Mouse (Mus musculus) midbrain, embryonic 11.5 days (tissue): Measurements from ENCODE around the gene Fryl. TPM values are rescaled to one million over a fixed set of nuclear protein-coding genes. Genes with fewer than 3 reads are reported as not detected.

Experiments used
- ATAC-seq: fragments of 200-750 bp; cut with Nextera tagmentation; 2 replicates; pipeline ENCODE4 v1.8.0; 2017; ENCODE audit warnings: moderate TSS enrichment, moderate library complexity; ENCODE audit not compliant: low FRiP score
- DNase-seq: peaks from one replicate; pipeline ENCODE4 v3.0.0; 2015; ENCODE audit warnings: low spot score; ENCODE audit errors: missing footprints
- H3K27ac ChIP-seq: fragments of 300-500 bp; sonication (generic); 2 replicates; pipeline ENCODE4 v1.5.1; 2014; ENCODE audit warnings: low read depth, low read length
- H3K27me3 ChIP-seq: fragments of 300-500 bp; sonication (generic); 2 replicates; pipeline ENCODE4 v1.6.1; 2014; ENCODE audit warnings: mild to moderate bottlenecking, low read length, moderate library complexity, mixed read lengths; ENCODE audit not compliant: control insufficient read depth, insufficient read depth
- H3K36me3 ChIP-seq: fragments of 300-500 bp; sonication (generic); 2 replicates; pipeline ENCODE4 v1.6.1; 2014; ENCODE audit warnings: mild to moderate bottlenecking, low read length, moderate library complexity, mixed read lengths; ENCODE audit not compliant: control insufficient read depth, insufficient read depth
- H3K4me1 ChIP-seq: fragments of 300-500 bp; sonication (generic); 2 replicates; pipeline ENCODE4 v1.6.1; 2014; ENCODE audit warnings: low read length; ENCODE audit not compliant: control insufficient read depth, insufficient read depth
- H3K4me2 ChIP-seq: fragments of 300-500 bp; sonication (generic); 2 replicates; pipeline ENCODE4 v1.6.1; 2014; ENCODE audit warnings: mild to moderate bottlenecking, moderate library complexity
- H3K4me3 ChIP-seq: fragments of 300-500 bp; sonication (generic); 2 replicates; pipeline ENCODE4 v1.5.1; 2014; ENCODE audit warnings: low read depth, low read length
- H3K9ac ChIP-seq: fragments of 300-500 bp; sonication (generic); 2 replicates; pipeline ENCODE4 v1.6.1; 2014; ENCODE audit warnings: low read length
- H3K9me3 ChIP-seq: fragments of 300-500 bp; sonication (generic); 2 replicates; pipeline ENCODE4 v1.6.1; 2016; ENCODE audit warnings: low read length; ENCODE audit not compliant: control insufficient read depth
- WGBS: fragments of 180-500 bp; shearing (Covaris S2); extraction: QIAGEN DNeasy Blood & Tissue Kit; methylation state at CpG from one replicate; pipeline ENCODE4 v1.1.7; 2014; 5-methylcytosine and 5-hydroxymethylcytosine counted together
- polyA plus RNA-seq: library from polyadenylated mRNA; unstranded; fragments of >200 nt; fragmentation: Nextera tagmentation; extraction: Ambion mirVana; gene quantifications from 2 replicates; pipeline ENCODE4 v1.2.1, GENCODE M21; 2014

Fryl gene
- polyA plus RNA-seq, 1 experiment from 2014 or later = 39.0 TPM

DNA sequence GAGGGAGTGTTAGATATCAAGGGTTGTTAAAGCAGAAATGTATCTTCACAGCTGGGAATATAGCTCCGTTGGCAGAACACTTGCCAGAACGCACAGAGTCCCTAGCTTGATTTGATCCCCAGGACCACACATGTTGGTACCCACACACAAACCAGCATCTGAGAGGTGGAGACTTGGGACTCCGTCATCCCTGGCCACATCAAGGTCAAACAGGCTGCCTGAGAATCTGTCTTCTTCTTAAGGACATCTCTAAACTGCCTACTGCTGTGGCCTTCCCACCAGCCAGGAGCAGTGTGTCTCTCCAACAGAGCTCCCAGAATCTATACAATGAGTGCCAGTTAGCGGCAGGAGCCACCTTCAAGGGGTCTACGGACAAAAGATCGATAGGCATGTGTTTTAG lies 47.8 kb downstream of the Fryl start:
- H3K4me3 ChIP-seq = no peak overlapping the region
- H3K9me3 ChIP-seq = no peaks in the 10 kb centered on the region
- ATAC-seq (no peak), DNase-seq (no peak)
- 80% methylated on average over 6 of the region's 6 CpGs for WGBS
- H3K36me3 ChIP-seq = no peaks in the 10 kb centered on the region
- no peaks in the 10 kb centered on the region for H3K27me3 ChIP-seq
- no peaks in the 10 kb centered on the region; the same call in 1 of the 2 replicates for H3K4me1 ChIP-seq
- H3K9ac ChIP-seq = no peak overlapping the region
- H3K4me2 ChIP-seq = no peak overlapping the region
- H3K27ac ChIP-seq = no peak overlapping the region

DNA sequence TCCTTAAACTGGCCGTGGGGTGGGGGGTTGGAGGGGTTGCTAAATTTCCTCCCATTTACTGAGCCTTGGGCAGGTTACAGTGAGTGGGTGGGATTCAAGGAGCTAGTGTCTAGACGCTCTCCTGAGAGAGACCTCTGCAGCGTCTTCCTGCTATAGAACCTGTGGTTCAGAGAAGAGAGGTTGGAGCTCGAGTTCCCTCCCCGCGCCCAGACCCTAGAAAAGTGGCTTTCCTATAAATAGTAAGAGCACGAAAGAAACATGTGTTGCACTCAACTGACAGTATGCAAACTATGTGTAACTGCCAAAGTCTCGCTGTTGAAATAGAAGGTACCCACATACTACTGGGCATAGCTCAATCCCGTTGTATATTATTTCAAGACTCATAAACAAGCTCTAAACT lies 49.7 kb downstream of the Fryl start:
- WGBS = 89% methylated on average over 9 of the region's 9 CpGs
- no peak for DNase-seq
- H3K4me2 ChIP-seq = no peak overlapping the region
- no peaks in the 10 kb centered on the region; the same call in 1 of the 2 replicates for H3K4me1 ChIP-seq
- H3K9ac ChIP-seq = no peak overlapping the region
- ATAC-seq = no peak
- H3K4me3 ChIP-seq = no peak overlapping the region
- H3K27ac ChIP-seq = no peak overlapping the region
- H3K36me3 ChIP-seq = no peaks in the 10 kb centered on the region
- H3K27me3 ChIP-seq = no peaks in the 10 kb centered on the region
- no peaks in the 10 kb centered on the region for H3K9me3 ChIP-seq

DNA sequence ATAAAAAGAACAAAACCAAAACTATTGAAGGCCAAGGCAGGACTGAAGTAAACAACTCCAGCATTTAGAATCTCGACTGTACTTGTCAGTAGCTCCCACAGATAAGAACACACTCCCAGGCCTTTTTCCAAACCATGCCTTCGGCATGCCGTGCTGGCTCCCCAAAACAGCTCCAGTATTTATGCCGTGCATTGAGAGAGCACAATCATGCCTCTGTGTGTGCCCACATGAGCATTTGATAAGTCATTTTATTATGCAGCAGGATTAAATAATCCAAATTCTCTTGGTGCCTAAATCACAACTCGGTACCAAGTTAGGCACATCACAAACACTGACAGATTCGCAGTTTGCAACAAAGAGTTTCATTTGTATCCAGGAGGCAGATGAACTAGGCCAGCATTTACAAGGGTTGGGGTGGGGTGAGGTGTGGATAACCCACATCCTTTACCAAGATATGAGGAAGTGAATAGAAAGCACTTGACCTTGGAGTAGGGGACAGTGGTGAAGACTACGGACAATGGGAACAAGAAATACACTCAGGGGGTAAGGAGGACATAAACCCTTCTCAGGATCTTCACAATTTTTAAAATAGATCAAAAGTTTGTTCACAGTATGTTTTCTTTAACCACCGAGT lies 50.3 kb downstream of the Fryl start:
- Histone ChIP-seq H3K4me3 (no peak overlapping the region), H3K27ac (no peak overlapping the region), H3K36me3 (no peaks in the 10 kb centered on the region), H3K4me2 (no peak overlapping the region), H3K9ac (no peak overlapping the region), H3K9me3 (no peaks in the 10 kb centered on the region), H3K4me1 (no peaks in the 10 kb centered on the region; the same call in 1 of the 2 replicates), H3K27me3 (no peaks in the 10 kb centered on the region)
- ATAC-seq (no peak), DNase-seq (no peak)
- WGBS = 88% methylated on average over 8 of the region's 8 CpGs

DNA sequence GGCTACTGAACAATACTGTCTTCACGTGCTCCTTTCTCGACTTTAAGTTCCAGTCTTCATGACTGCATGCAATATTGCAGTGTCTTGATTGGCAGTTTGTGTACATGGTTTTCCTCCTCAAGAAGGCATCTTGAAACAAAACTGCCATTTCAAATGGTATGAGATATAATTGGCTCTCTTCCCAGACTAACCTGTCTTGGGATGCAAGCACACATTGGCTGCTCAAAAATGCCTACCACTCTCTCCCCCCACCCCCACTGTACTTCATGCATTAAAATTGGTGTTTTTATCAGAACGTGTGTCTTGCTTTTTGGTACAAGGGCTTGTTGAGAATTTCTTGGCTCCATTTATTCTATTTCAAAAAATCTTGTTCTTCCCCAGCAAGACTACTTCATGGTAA lies 51.4 kb downstream of the Fryl start:
- Histone ChIP-seq H3K4me2 (no peak overlapping the region), H3K36me3 (no peaks in the 10 kb centered on the region), H3K27me3 (no peaks in the 10 kb centered on the region), H3K4me1 (no peaks in the 10 kb centered on the region; the same call in 1 of the 2 replicates), H3K27ac (no peak overlapping the region), H3K9ac (no peak overlapping the region), H3K9me3 (no peaks in the 10 kb centered on the region), H3K4me3 (no peak overlapping the region)
- ATAC-seq (no peak), DNase-seq (no peak)
- WGBS = 93% methylated on average over 3 of the region's 3 CpGs

DNA sequence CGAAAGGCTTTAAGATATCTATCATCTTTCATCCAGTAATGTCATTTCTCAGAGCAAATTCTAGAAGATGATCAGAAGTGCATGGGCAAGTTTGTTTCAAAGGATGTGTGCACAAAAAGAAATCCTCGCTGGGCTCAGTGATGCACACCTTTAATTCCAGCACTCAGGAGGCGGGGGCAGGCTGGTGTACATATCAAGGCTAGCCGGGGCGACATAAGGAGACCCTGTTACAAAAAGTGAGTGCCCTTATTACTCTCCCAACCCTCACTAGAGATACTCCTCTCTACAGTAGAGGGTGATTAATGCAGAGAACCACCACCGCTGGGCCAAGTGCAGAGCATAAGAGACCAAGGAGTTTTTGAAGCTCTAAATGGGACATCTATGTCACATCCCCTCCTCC lies 53.9 kb downstream of the Fryl start:
- Histone ChIP-seq H3K9me3 (no peaks in the 10 kb centered on the region), H3K27me3 (no peaks in the 10 kb centered on the region), H3K4me3 (no peak overlapping the region), H3K36me3 (no peaks in the 10 kb centered on the region), H3K9ac (no peak overlapping the region), H3K27ac (no peak overlapping the region), H3K4me1 (no peaks in the 10 kb centered on the region), H3K4me2 (no peak overlapping the region)
- WGBS = 95% methylated on average over 6 of the region's 6 CpGs
- DNase-seq (no peak), ATAC-seq (no peak)

DNA sequence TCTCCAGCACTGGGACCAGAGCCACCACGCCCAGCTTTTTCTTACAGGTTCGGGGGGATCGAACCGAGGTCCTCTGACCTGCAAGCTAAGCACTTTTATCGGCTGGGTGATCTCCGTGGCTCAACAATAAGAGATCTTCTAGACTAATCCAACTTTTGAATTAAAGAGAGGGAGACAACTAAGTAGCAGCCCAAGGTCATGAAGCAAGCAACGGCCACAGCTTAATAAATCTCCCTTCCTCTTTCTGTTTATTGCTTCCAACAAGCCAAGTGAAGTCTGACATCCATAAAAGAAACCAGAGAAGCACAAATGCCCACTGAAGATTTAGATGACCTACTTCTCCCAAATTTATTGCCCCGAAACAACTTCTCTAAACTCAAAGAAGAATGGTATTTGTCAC lies 54.3 kb downstream of the Fryl start:
- Histone ChIP-seq H3K4me2 (no peak overlapping the region), H3K9ac (no peak overlapping the region), H3K27ac (no peak overlapping the region), H3K9me3 (no peaks in the 10 kb centered on the region), H3K27me3 (no peaks in the 10 kb centered on the region), H3K4me3 (no peak overlapping the region), H3K36me3 (no peaks in the 10 kb centered on the region), H3K4me1 (no peaks in the 10 kb centered on the region)
- 89% methylated on average over 8 of the region's 8 CpGs for WGBS
- DNase-seq (no peak), ATAC-seq (no peak)

DNA sequence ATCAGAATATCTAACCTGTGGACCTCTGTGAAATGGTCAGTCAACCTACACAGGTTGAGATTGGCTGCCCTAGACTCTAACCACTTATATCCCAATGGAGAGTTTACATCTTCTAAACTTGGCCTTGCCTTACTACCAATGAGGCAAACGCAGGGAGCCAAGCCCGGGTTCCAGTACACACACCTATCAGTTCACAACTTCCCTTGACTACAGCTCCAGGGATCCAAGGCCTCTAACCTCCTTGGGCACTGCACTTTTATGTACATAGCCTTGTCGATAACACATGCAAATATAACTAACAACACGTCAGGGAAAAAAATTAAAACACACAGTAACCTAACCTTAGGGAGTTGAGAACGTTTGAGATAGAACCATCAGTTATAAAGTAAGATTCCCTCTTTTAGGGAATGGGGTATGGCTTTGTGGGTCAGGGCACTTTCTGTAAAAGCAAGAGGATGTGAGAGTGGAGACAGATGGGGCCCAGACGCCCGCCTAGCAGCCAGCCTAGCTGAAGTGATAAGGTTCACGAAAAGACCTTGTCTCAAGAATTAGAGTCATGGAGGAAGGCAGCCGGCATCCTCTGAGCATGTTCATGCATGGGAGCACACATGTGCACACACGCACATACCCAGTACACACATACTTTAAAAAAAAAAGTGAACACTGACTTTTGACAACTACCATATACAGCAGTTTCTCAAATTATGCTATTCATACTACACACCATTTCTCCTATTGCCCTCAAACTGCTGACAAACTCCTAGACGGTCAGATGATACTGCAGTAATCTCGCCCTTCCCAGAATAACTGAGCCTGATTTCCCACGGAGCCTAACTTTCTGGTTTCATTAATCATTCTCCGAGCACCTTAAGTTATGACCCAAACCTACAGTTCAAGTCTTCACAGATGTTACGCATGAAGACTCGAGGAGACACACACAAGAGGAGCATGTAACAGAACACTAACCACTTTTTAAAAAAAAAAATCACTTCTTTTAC lies 55.7 kb downstream of the Fryl start:
- H3K27me3 ChIP-seq = no peaks in the 10 kb centered on the region

DNA sequence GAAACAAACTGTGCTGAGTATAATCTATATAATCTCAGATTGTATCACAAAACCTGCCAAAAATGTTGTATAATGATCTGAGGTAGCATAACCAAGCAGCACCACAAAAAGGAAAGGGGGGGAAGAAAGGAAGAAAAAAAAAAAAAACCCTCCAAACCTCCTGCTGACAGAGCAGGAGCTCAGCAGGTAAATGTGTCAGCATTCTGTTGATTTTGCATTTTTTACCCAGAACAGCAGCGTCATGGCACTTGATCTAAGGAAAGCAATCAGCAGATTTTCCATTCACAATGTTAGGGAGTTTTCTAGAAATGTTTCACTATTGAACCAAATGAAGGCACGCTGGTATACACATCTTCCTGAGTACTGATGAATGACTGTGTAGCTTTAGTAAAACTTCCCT lies 56.8 kb downstream of the Fryl start:
- no peak for ATAC-seq
- Histone ChIP-seq H3K9ac (no peak overlapping the region), H3K4me2 (no peak overlapping the region), H3K27me3 (no peaks in the 10 kb centered on the region), H3K4me3 (no peak overlapping the region), H3K4me1 (no peaks in the 10 kb centered on the region), H3K27ac (no peak overlapping the region), H3K9me3 (no peaks in the 10 kb centered on the region), H3K36me3 (no peaks in the 10 kb centered on the region)
- 89% methylated on average over 2 of the region's 2 CpGs for WGBS
- DNase-seq = no peak

More for the DNA sequence above, 55.7 kb downstream of the Fryl start:
- Histone ChIP-seq H3K4me1 (no peaks in the 10 kb centered on the region), H3K27ac (no peak overlapping the region), H3K4me2 (no peak overlapping the region), H3K36me3 (no peaks in the 10 kb centered on the region), H3K9me3 (no peaks in the 10 kb centered on the region), H3K9ac (no peak overlapping the region), H3K4me3 (no peak overlapping the region)
- no peak for ATAC-seq
- no peak for DNase-seq
- WGBS = 91% methylated on average over 16 of the region's 16 CpGs

DNA sequence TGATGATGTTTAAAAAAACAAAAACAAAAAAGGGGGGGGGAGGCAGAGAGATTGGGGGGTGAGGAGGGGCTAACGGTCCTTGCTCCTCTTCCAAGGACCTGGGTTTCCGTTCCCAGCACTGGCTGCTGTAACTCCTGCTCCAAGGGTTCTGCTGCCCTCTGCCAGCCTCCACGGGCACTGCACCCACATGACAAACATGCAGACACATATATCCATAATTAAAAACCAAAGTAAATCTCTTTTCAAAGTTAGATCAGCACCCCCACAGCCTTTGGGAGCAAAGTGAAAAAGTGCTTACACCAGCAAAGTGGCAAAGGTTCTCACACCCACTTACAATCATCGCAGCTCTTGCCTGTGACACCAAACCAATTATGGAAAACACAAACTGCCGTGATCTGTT lies 57.7 kb downstream of the Fryl start:
- no peak overlapping the region for H3K4me3 ChIP-seq
- no peaks in the 10 kb centered on the region for H3K9me3 ChIP-seq
- H3K36me3 ChIP-seq = no peaks in the 10 kb centered on the region
- ATAC-seq (no peak), DNase-seq (no peak)
- no peaks in the 10 kb centered on the region for H3K4me1 ChIP-seq
- no peak overlapping the region for H3K27ac ChIP-seq
- WGBS = 95% methylated on average over 5 of the region's 5 CpGs
- H3K9ac ChIP-seq = no peak overlapping the region
- H3K27me3 ChIP-seq = no peaks in the 10 kb centered on the region
- no peak overlapping the region for H3K4me2 ChIP-seq
